Mouse (Mus musculus): ENCODE measurements around the gene Gxylt2. TPM values are rescaled to one million over a fixed set of nuclear protein-coding genes. Genes with fewer than 3 reads are reported as not detected.

Gxylt2 gene
- polyA plus RNA-seq, 1 experiment, result 0.27 TPM

DNA sequence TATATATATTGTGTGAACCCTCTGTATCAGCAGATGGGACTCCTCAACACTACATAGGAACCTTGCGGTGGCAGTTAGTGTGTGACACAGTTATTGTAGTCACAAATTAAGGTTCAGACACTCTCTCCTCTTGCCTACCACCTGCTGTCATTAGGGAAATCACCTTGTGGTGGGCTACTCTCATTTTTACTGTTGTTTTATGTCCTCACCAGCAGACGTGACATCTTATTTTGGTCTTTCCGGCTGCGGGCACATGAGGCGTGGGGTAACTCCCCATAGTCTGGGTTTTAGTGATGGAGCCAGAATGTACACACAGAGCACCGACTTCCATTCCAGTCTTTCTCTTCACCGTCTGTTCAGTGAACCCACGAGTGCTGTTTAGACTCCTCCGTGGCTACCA is 102.7 kb downstream of the Gxylt2 start:
- H3K27ac ChIP-seq (ENCODE audit: insufficient read depth, low read length), result no peak overlapping the region
- no peaks in the 10 kb centered on the region for H3K9me3 ChIP-seq (replicated peaks; ENCODE audit: control insufficient read depth, insufficient read depth, low read length, poor library complexity, severe bottlenecking)
- H3K36me3 ChIP-seq (ENCODE audit: control insufficient read depth, insufficient read depth, low read length, poor library complexity, severe bottlenecking), result no peaks in the 10 kb centered on the region
- TF ChIP-seq CTCF (IDR thresholded peaks at IDR 0.05; ENCODE audit: low read depth, low read length) (no peak), POLR2A (IDR thresholded peaks at IDR 0.05; ENCODE audit: insufficient read depth, low read length) (no peak), EP300 (IDR thresholded peaks at IDR 0.05; ENCODE audit: insufficient read depth, low read depth, low read length) (no peak)
- no peaks in the 10 kb centered on the region for H3K4me1 ChIP-seq (ENCODE audit: control insufficient read depth, insufficient read depth, low read length)
- H3K9ac ChIP-seq (ENCODE audit: low read depth, poor library complexity, severe bottlenecking), result no peak overlapping the region
- no peaks in the 10 kb centered on the region; the same call in 1 of the 2 replicates for H3K27me3 ChIP-seq (ENCODE audit: control insufficient read depth, insufficient read depth, low read length, poor library complexity, severe bottlenecking)
- no peak overlapping the region for H3K4me3 ChIP-seq (ENCODE audit: low read depth, low read length)

DNA sequence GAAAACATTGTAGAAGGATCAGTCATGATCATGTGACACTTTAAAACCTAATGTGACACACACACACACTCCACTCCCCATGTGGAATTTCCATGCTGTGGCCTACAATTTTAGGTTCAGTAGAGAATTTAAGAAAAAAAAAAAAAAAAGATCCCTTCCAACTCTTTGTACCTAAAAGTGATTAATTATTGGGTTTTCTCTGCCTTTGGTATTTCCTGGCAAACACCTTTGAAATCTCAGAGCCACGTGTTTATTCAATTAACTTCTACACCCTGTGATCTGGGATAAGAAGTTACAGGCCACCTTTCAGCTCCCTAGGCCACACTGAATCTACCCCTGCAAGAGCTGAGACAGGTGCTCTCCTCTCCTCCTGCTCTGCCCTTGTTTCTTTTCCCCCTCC is 103.2 kb downstream of the Gxylt2 start:
- H3K9ac ChIP-seq (ENCODE audit: low read depth, poor library complexity, severe bottlenecking), result no peak overlapping the region
- no peaks in the 10 kb centered on the region for H3K4me1 ChIP-seq (ENCODE audit: control insufficient read depth, insufficient read depth, low read length)
- no peaks in the 10 kb centered on the region for H3K36me3 ChIP-seq (ENCODE audit: control insufficient read depth, insufficient read depth, low read length, poor library complexity, severe bottlenecking)
- no peaks in the 10 kb centered on the region; the same call in 1 of the 2 replicates for H3K27me3 ChIP-seq (ENCODE audit: control insufficient read depth, insufficient read depth, low read length, poor library complexity, severe bottlenecking)
- no peaks in the 10 kb centered on the region for H3K9me3 ChIP-seq (replicated peaks; ENCODE audit: control insufficient read depth, insufficient read depth, low read length, poor library complexity, severe bottlenecking)
- no peak for TF ChIP-seq EP300 (IDR thresholded peaks at IDR 0.05; ENCODE audit: insufficient read depth, low read depth, low read length)
- TF ChIP-seq POLR2A (IDR thresholded peaks at IDR 0.05; ENCODE audit: insufficient read depth, low read length), result no peak
- no peak for TF ChIP-seq CTCF (IDR thresholded peaks at IDR 0.05; ENCODE audit: low read depth, low read length)
- H3K4me3 ChIP-seq (ENCODE audit: low read depth, low read length), result no peak overlapping the region
- H3K27ac ChIP-seq (ENCODE audit: insufficient read depth, low read length), result no peak overlapping the region

DNA sequence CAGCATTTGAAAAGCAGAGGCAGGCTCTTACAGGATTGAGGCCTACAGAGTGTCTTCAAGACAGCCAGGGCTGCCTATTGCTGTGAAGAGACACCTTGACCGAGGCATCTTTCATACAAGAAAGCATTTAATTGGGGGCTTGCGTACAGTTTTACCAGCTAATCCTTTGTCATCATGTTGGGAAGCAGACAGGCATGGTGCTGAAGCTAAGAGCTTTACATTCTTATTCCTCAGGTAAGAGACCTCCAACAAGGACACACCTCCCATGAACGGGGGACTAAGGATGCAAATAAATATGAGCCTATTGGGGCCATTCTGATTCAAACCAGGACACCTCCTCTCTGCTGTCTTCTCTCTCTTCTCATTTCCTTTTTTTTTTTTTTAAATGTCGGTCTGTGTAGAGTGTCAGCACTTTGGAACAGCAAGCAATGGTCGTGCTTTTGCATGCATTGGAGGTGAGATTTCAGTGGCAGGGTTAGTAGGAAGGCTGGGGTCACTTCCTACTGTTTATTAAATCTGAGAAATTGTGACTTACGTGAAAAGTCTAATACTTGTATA is 103.8 kb downstream of the Gxylt2 start:
- Histone ChIP-seq H3K4me3 (ENCODE audit: low read depth, low read length) (no peak overlapping the region), H3K9ac (ENCODE audit: low read depth, poor library complexity, severe bottlenecking) (no peak overlapping the region), H3K27me3 (ENCODE audit: control insufficient read depth, insufficient read depth, low read length, poor library complexity, severe bottlenecking) (no peaks in the 10 kb centered on the region; the same call in 1 of the 2 replicates), H3K36me3 (ENCODE audit: control insufficient read depth, insufficient read depth, low read length, poor library complexity, severe bottlenecking) (no peaks in the 10 kb centered on the region), H3K27ac (ENCODE audit: insufficient read depth, low read length) (no peak overlapping the region), H3K9me3 (replicated peaks; ENCODE audit: control insufficient read depth, insufficient read depth, low read length, poor library complexity, severe bottlenecking) (no peaks in the 10 kb centered on the region), H3K4me1 (ENCODE audit: control insufficient read depth, insufficient read depth, low read length) (no peaks in the 10 kb centered on the region)
- TF ChIP-seq POLR2A (IDR thresholded peaks at IDR 0.05; ENCODE audit: insufficient read depth, low read length) (no peak), EP300 (IDR thresholded peaks at IDR 0.05; ENCODE audit: insufficient read depth, low read depth, low read length) (no peak), CTCF (IDR thresholded peaks at IDR 0.05; ENCODE audit: low read depth, low read length) (no peak)

DNA sequence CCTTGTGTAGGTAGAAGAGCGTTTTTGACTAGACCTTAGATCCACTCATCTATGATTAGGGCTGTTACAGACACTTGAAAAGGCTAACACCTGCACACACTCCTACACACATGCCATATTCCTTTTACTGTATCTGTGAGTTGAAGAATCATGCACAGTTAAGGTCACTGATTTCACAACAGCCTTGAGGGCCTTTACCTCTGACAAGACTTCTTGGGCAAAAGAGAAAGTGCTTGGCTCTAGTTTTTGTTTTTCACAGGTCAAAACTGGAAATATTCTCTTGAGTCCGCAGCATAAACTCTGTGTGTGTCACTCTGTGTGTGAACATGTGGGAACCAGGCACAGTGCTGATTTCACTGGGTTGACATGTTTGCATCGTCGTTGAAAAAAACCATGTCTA is 105.6 kb downstream of the Gxylt2 start:
- no peak for TF ChIP-seq CTCF (IDR thresholded peaks at IDR 0.05; ENCODE audit: low read depth, low read length)
- TF ChIP-seq POLR2A (IDR thresholded peaks at IDR 0.05; ENCODE audit: insufficient read depth, low read length), result no peak
- no peak for TF ChIP-seq EP300 (IDR thresholded peaks at IDR 0.05; ENCODE audit: insufficient read depth, low read depth, low read length)
- Histone ChIP-seq H3K36me3 (ENCODE audit: control insufficient read depth, insufficient read depth, low read length, poor library complexity, severe bottlenecking) (no peaks in the 10 kb centered on the region), H3K4me1 (ENCODE audit: control insufficient read depth, insufficient read depth, low read length) (no peaks in the 10 kb centered on the region), H3K9ac (ENCODE audit: low read depth, poor library complexity, severe bottlenecking) (no peak overlapping the region), H3K27ac (ENCODE audit: insufficient read depth, low read length) (no peak overlapping the region), H3K4me3 (ENCODE audit: low read depth, low read length) (no peak overlapping the region), H3K27me3 (ENCODE audit: control insufficient read depth, insufficient read depth, low read length, poor library complexity, severe bottlenecking) (no peaks in the 10 kb centered on the region; the same call in 1 of the 2 replicates), H3K9me3 (replicated peaks; ENCODE audit: control insufficient read depth, insufficient read depth, low read length, poor library complexity, severe bottlenecking) (no peaks in the 10 kb centered on the region)

DNA sequence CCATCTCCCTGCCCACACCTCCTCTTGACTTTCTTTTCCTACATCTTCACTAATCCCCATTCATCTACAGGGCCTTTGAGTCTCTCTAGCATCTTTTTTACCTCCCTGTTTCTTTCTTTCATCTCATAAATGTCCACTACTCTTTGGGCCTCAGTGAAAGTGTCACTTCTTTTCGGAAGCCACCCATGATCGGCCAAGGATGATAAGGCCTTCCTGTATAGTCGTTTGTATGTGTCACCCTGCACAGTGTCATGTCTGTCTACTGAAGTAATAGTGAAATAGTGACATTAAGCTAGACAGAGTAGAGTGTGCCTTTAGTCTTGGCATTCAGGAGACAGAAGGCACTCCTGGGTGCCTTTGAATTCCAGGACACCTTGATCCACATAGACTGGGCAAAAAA is 107.2 kb downstream of the Gxylt2 start:
- Histone ChIP-seq H3K27me3 (ENCODE audit: control insufficient read depth, insufficient read depth, low read length, poor library complexity, severe bottlenecking) (no peaks in the 10 kb centered on the region; the same call in 1 of the 2 replicates), H3K9me3 (replicated peaks; ENCODE audit: control insufficient read depth, insufficient read depth, low read length, poor library complexity, severe bottlenecking) (no peaks in the 10 kb centered on the region), H3K9ac (ENCODE audit: low read depth, poor library complexity, severe bottlenecking) (no peak overlapping the region), H3K4me3 (ENCODE audit: low read depth, low read length) (no peak overlapping the region), H3K36me3 (ENCODE audit: control insufficient read depth, insufficient read depth, low read length, poor library complexity, severe bottlenecking) (no peaks in the 10 kb centered on the region), H3K4me1 (ENCODE audit: control insufficient read depth, insufficient read depth, low read length) (no peaks in the 10 kb centered on the region), H3K27ac (ENCODE audit: insufficient read depth, low read length) (no peak overlapping the region)
- TF ChIP-seq EP300 (IDR thresholded peaks at IDR 0.05; ENCODE audit: insufficient read depth, low read depth, low read length) (no peak), POLR2A (IDR thresholded peaks at IDR 0.05; ENCODE audit: insufficient read depth, low read length) (no peak), CTCF (IDR thresholded peaks at IDR 0.05; ENCODE audit: low read depth, low read length) (no peak)

DNA sequence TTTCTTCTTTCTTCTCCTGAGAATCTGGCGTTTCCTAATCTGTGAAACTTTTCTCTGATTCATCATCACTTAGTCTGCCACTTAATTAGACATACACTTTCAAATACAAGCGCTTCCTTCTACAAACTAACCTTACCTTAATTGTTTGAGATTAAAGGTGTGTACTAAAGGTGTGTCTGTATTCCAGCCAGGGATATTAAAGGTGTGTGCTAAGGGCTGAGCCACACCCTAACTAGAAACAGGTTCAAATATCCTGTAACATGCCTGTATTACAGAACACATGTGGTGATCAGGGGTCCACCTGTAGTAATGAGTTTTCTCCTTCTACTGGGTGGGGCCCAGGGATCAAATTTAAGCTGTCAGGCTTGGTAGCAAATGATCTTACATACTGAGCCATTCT is 116.8 kb downstream of the Gxylt2 start:
- TF ChIP-seq POLR2A (IDR thresholded peaks at IDR 0.05; ENCODE audit: insufficient read depth, low read length), result no peak
- no peak for TF ChIP-seq EP300 (IDR thresholded peaks at IDR 0.05; ENCODE audit: insufficient read depth, low read depth, low read length)
- TF ChIP-seq CTCF (IDR thresholded peaks at IDR 0.05; ENCODE audit: low read depth, low read length), result no peak
- Histone ChIP-seq H3K27ac (ENCODE audit: insufficient read depth, low read length) (no peak overlapping the region), H3K4me3 (ENCODE audit: low read depth, low read length) (no peak overlapping the region), H3K4me1 (ENCODE audit: control insufficient read depth, insufficient read depth, low read length) (no peaks in the 10 kb centered on the region), H3K9me3 (replicated peaks; ENCODE audit: control insufficient read depth, insufficient read depth, low read length, poor library complexity, severe bottlenecking) (no peaks in the 10 kb centered on the region), H3K27me3 (ENCODE audit: control insufficient read depth, insufficient read depth, low read length, poor library complexity, severe bottlenecking) (no peaks in the 10 kb centered on the region), H3K9ac (ENCODE audit: low read depth, poor library complexity, severe bottlenecking) (no peak overlapping the region), H3K36me3 (ENCODE audit: control insufficient read depth, insufficient read depth, low read length, poor library complexity, severe bottlenecking) (no peaks in the 10 kb centered on the region)
